Mouse (Mus musculus) spleen, adult 12 weeks (tissue): Measurements from ENCODE around the gene Lpp.

Source experiments
- DNase-seq: peaks from one replicate; pipeline ENCODE4 v3.0.0; 2022; ENCODE audit warnings: low spot score

The Lpp gene

DNA sequence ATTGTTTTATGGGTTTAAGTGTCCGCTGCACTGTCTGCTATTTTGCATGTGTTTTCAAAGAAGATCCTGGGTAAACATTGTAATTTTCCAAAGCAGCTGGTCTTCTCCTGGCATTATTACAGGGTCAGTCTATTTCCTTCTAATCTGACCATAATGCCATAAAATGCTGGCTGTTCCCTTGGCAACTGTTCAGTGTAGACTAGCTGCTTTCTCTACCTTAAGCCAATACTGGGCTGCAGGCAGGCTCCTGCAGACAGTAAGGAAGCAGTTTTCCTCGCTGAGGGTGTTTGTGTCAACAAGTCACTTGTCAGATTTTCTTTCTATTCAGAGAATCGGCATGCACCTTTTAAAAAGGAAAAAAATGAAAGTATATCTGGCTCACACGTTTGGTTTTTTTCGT is 537.3 kb downstream of the Lpp start:
- DNase-seq: no peak

DNA sequence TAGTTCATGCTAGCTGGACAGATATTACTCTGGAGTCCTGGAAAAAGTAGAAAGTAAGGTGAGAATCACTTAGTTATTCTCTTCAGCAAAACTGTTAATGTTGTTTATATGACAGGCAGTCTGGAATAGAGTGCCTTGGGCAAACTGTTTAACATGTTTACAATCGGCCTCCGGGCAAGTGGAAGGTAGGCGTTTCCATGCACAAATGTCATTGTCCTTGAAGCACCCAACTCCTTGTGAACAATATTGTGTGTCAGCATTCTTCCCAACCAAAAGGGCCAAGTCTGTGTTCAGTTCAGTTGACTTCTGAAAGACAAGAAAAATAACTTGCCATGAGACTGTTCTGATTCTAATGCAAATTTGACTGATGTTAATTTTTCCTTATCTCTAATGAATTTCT is 539.5 kb downstream of the Lpp start:
- no peak for DNase-seq

GRCm38 (mm10) chr16:24933691-24934090 is 540.4 kb downstream of the Lpp start:
- DNase-seq: no peak

DNA sequence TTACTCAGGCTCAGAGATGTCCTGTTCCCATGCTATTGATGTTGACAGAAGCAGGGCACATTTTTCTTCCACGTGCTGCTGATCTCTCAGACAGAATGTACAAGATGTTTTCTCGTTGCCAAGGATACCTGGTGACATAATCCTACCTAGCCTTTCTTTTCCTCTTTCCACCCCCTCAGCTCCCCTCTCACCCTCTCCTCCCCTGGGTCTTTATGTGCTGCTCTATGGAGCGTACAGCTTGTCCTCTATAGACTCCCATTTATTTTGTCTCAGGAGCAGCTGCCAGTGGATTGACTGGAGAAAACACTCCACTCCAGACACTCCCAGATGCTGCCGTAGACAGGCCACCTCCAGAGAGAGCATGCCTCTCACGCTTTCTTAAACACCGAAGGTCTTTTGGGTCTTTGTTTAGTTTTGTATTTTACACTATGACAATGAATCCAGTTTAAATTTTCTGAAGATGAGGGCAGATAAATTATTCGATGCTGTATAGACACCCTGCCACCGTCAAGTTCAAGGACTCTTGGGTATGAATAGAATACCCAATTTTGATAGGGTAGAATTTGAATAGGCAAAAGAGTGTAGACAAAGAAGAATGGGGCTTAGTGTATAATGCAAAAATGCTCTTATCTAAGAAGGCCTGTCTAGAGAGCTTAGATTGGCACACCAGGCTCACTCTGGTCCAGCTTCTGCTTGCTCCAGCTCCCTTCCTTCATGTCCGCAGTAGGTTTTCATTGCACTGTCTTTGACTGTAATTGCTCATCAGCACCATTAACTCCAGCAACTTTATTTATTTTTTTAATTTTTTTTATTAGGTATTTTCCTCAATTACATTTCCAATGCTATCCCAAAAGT is 548.2 kb downstream of the Lpp start:
- no peak for DNase-seq

GRCm38 (mm10) chr16:24943486-24944261 is 550.4 kb downstream of the Lpp start:
- DNase-seq: no peak

GRCm38 (mm10) chr16:24946356-24946755 is 553.0 kb downstream of the Lpp start:
- DNase-seq: no peak

GRCm38 (mm10) chr16:24947485-24947884 is 554.2 kb downstream of the Lpp start:
- no peak for DNase-seq

DNA sequence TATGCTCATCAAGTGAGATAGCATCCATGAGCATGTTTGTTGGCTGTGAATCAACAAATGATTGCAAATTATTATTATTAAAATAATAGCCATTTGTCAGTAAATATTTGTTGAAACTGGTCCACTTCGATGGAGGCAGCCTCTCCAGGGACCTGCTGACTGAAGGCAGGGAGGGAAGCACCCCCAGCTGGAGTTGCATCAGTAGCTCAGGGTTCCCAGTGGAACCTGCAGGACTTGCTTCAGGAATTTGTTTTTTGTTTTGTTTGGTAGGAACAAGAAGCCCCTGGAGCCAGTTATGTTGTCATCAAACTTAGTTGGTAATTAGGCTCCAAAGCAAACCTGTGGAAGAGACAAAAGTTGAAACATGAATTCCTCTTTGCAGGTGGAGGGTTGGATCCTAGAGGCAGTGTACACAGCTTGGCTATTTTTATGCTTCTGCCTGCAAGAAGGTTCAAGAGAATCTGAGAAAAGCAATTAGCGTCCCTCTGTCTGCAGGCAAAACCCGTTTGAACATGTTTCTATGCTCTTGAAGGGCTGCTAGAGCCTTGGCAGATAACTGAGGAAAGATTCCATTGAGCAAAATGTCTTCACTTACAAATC is 554.9 kb downstream of the Lpp start:
- no peak for DNase-seq

- no peak for DNase-seq
Observed at GRCm38 (mm10) chr16:24949265-24949664, 556.0 kb downstream of the Lpp start.

GRCm38 (mm10) chr16:24950112-24950743 is 556.9 kb downstream of the Lpp start:
- no peak for DNase-seq

- DNase-seq: no peak
Observed at GRCm38 (mm10) chr16:24951909-24952308, 558.6 kb downstream of the Lpp start.

GRCm38 (mm10) chr16:24955054-24955453 is 561.7 kb downstream of the Lpp start:
- DNase-seq: no peak

GRCm38 (mm10) chr16:24958661-24959060 is 565.4 kb downstream of the Lpp start:
- no peak for DNase-seq

DNA sequence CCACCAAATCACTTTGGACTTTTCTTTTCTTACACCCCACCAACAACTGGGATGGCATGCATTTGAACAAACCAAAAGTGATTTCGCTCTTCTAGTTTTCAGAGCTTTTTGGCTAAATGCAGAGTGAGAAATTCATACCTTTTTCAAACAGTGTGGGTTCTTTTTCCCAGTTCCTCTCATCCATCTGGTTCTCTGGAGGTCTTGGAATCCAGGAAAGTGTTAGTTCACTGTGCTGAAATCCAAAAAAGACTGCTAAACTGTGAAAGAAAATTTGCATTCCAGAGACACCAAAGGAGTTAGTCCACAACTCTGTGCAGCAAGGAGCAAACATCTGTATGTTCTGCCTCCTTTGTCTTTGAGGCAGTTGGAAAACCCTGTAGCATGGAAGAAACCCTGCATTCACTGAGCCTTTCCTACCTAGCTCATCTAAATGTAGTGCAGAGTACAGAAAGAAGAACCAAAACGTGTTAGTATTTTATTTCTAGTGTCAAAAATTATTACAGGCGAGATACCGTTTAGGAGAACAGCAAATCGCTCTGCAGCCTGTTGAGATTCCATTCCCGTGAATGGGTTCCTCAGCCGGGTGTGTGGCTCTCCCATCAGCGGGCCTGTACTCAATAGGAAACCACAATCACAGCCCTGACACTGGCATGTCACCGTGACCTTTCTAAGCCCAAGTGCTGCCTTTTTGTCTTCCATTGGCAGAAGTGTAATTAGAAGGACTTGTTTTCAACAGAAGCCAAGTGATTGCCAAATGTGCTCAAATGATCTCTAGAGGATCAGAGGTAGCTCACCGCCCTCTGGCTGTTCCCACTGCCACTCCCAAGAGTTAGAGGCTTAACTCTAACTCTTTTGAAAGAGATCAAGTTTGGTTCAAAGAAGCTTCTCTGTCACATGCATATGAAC is 567.8 kb downstream of the Lpp start:
- no peak for DNase-seq

DNA sequence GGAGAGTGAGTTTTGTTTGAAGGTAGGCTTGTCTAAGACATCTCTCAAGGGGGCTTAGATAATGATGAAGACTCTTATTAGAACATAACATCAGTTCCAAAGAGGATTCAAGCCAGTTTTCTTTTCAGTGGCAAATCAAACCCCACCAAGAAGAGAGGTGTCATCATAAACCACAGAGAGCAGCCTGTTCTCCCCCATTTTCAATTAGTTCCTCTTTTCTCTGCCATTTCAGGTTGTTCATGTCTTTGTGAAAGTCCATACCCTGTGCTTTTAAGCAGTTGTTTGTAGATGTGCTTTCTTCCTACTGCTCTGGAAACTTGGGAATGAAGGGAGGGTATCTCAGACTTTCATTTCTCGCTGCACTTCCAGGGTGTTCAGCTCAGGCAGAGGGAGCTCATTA is 571.0 kb downstream of the Lpp start:
- no peak for DNase-seq

DNA sequence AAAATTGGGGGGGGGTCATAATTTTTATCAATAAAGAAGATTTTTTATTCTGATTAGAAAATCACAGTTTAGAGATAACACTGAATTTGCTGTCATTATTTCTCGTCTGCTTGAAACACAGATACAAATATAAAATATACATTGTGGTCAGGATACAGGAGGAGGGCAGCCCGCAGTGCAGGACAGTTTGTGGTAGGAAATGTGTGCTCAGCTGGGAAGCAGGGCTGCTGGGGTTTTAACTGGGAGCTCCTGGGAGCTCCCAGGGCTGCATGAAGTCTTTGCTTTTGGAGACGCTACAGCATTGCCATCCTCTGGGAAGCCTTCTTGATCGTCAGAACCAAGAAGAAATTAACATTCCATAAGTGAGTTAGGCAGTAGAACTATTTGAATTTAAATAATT is 571.8 kb downstream of the Lpp start:
- no peak for DNase-seq

- no peak for DNase-seq
Observed at GRCm38 (mm10) chr16:24966460-24966859, 573.2 kb downstream of the Lpp start.

DNA sequence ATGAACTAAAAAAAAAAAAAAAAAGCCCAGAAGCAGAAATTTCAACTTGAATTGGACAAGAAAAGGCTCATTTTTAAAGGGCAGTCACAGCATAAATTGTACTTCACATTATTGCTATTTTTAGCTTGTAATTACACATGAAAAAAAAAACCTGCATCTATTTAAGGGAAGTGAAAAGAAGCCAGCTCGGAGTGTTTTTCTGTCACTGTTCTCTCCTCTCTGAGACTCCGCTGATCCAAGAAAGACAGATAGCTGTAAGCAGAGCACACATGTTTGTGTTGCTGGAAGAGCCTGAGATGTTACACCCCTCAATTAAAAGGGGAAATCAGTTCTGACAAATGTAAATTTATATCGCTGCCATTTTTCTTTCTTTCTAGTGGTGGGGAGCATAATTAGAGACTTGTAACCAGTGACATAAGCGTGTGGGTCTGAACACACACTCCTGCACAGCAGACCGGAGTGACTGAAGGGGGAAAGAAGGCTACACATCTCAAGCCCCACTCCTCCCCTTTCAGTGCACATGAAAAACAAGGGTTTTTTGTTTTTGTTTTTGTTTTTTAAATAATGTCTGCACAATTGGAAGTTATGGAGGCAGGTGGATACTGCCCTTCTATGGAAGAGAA is 579.8 kb downstream of the Lpp start:
- DNase-seq: no peak

GRCm38 (mm10) chr16:24977771-24978170 is 584.5 kb downstream of the Lpp start:
- no peak for DNase-seq

- no peak for DNase-seq
Observed at GRCm38 (mm10) chr16:24978226-24978625, 584.9 kb downstream of the Lpp start.

DNA sequence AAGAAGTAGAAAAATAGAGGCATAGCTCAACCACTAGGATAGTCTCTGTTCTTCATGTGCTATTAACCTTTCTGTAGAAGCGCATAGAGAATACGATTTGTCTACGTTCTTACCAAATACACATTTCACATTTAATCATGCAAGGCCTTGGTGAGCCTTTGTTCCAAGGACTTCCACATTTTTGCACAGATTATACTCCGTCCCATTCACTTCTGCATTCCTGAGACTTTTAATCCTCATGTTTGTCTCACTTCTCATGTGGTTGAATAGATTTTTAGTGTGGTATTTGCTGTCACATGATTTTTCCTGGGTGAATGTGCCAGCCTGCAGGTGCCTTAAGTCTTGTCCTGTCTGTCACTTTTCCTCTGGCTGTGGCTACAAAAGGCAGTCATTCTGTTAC is 586.1 kb downstream of the Lpp start:
- no peak for DNase-seq
